Mouse (Mus musculus): Measurements from ENCODE around the gene Ptn.
"Not testable (repeated sequence)": the region's sequence is repeated elsewhere in the genome, so short reads cannot be mapped to it uniquely, and the experiment has no call there.

Ptn gene

GRCm38 (mm10) chr6:36752887-36753286, 57.1 kb downstream of the Ptn start:
- DNase-seq = no peak

GRCm38 (mm10) chr6:36739811-36740210, 70.2 kb downstream of the Ptn start:
- no peak for DNase-seq

- DNase-seq = no peak
Measured at GRCm38 (mm10) chr6:36736763-36737162, 73.3 kb downstream of the Ptn start.

- DNase-seq = not testable (repeated sequence)
Measured at GRCm38 (mm10) chr6:36735622-36736021, 74.4 kb downstream of the Ptn start.

GRCm38 (mm10) chr6:36729811-36730210, 80.2 kb downstream of the Ptn start:
- not testable (repeated sequence) for DNase-seq

GRCm38 (mm10) chr6:36728079-36728478, 81.9 kb downstream of the Ptn start:
- no peak for DNase-seq

GRCm38 (mm10) chr6:36725509-36726160, 84.4 kb downstream of the Ptn start:
- no peak for DNase-seq

- DNase-seq = no peak
Measured at GRCm38 (mm10) chr6:36722769-36723549, 87.1 kb downstream of the Ptn start.

GRCm38 (mm10) chr6:36713329-36713728, 96.7 kb downstream of the Ptn start:
- no peak for DNase-seq

- no peak for DNase-seq
Measured at GRCm38 (mm10) chr6:36695481-36695880, 114.5 kb downstream of the Ptn start.

GRCm38 (mm10) chr6:36691497-36691896, 118.5 kb downstream of the Ptn start:
- DNase-seq = no peak

- no peak for DNase-seq
Measured at GRCm38 (mm10) chr6:36690941-36691340, 119.1 kb downstream of the Ptn start.

GRCm38 (mm10) chr6:36676710-36677691, 133.0 kb downstream of the Ptn start:
- DNase-seq = no peak

GRCm38 (mm10) chr6:36672399-36673221, 137.4 kb downstream of the Ptn start:
- no peak for DNase-seq

- DNase-seq = no peak
Measured at GRCm38 (mm10) chr6:36671274-36671673, 138.7 kb downstream of the Ptn start.

All from thymus, adult 18-20 months (tissue).